Mouse (Mus musculus) hindbrain, embryonic 13.5 days (tissue): Measurements from ENCODE around the gene Clmn. TPM values are rescaled to one million over a fixed set of nuclear protein-coding genes. Genes with fewer than 3 reads are reported as not detected.

Experiments
- ATAC-seq: fragments of 200-750 bp; cut with Nextera tagmentation; 2 replicates; pipeline ENCODE4 v1.8.0; 2017; ENCODE audit warnings: moderate TSS enrichment; ENCODE audit not compliant: low FRiP score
- H3K27ac ChIP-seq: fragments of 300-500 bp; sonication (generic); 2 replicates; pipeline ENCODE4 v1.5.1; 2015; ENCODE audit warnings: inconsistent platforms, mild to moderate bottlenecking, moderate library complexity
- H3K27me3 ChIP-seq: fragments of 300-500 bp; sonication (generic); 2 replicates; pipeline ENCODE4 v1.6.1; 2015; ENCODE audit warnings: mild to moderate bottlenecking, inconsistent platforms
- H3K36me3 ChIP-seq: fragments of 300-500 bp; sonication (generic); 2 replicates; pipeline ENCODE4 v1.6.1; 2015; ENCODE audit warnings: mild to moderate bottlenecking, inconsistent platforms
- H3K4me1 ChIP-seq: fragments of 300-500 bp; sonication (generic); replicated peaks from 2 replicates; pipeline ENCODE4 v1.6.1; 2015; ENCODE audit warnings: inconsistent platforms
- H3K4me2 ChIP-seq: fragments of 300-500 bp; sonication (generic); 2 replicates; pipeline ENCODE4 v1.6.1; 2015; ENCODE audit warnings: inconsistent platforms, mild to moderate bottlenecking, moderate library complexity
- H3K4me3 ChIP-seq: fragments of 300-500 bp; sonication (generic); 2 replicates; pipeline ENCODE4 v1.5.1; 2015; ENCODE audit warnings: mild to moderate bottlenecking, inconsistent platforms
- H3K9ac ChIP-seq: fragments of 300-500 bp; sonication (generic); 2 replicates; pipeline ENCODE4 v1.6.1; 2015; ENCODE audit warnings: mild to moderate bottlenecking, inconsistent platforms
- H3K9me3 ChIP-seq: fragments of 300-500 bp; sonication (generic); 2 replicates; pipeline ENCODE4 v1.6.1; 2016; ENCODE audit warnings: inconsistent platforms
- WGBS: fragments of 180-500 bp; shearing (Covaris S2); methylation state at CpG from one replicate; pipeline ENCODE4 v1.1.7; 2015; 5-methylcytosine and 5-hydroxymethylcytosine counted together
- polyA plus RNA-seq: library from polyadenylated mRNA; unstranded; fragments of >200 nt; fragmentation: Nextera tagmentation; extraction: Ambion mirVana; gene quantifications from 2 replicates; pipeline ENCODE4 v1.2.1, GENCODE M21; 2015

The Clmn gene
- polyA plus RNA-seq, 1 experiment from 2014 or later: 2.1 TPM

DNA sequence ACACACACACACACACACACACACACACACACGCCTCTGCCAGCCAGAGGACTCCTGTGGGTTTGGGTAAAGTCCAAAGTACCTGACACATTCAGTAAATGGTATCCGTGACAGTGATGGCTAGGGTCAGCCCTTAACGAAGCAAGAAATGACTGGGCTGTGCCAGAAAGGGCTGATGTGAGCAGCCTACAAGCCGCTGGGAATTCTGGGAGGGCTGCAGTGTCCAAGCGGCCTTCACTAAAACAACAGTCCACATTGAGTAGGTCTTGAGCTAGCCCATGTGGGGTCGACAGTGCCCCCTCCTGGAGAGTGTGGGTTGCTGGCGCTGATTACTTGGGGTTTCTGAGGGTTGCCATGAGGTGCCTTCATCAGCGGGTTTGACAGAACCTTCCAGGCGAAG lies 33.8 kb upstream of the Clmn start:
- Histone ChIP-seq H3K9me3 (no peaks in the 10 kb centered on the region), H3K4me2 (no peak overlapping the region), H3K36me3 (no peaks in the 10 kb centered on the region), H3K4me1 (peaks cover 25% of the 10 kb centered on the region), H3K4me3 (no peak overlapping the region), H3K27me3 (no peaks in the 10 kb centered on the region; the same call in 1 of the 2 replicates), H3K27ac (no peak overlapping the region), H3K9ac (no peak overlapping the region)
- ATAC-seq: no peak
- 71% methylated on average over 9 of the region's 9 CpGs for WGBS

DNA sequence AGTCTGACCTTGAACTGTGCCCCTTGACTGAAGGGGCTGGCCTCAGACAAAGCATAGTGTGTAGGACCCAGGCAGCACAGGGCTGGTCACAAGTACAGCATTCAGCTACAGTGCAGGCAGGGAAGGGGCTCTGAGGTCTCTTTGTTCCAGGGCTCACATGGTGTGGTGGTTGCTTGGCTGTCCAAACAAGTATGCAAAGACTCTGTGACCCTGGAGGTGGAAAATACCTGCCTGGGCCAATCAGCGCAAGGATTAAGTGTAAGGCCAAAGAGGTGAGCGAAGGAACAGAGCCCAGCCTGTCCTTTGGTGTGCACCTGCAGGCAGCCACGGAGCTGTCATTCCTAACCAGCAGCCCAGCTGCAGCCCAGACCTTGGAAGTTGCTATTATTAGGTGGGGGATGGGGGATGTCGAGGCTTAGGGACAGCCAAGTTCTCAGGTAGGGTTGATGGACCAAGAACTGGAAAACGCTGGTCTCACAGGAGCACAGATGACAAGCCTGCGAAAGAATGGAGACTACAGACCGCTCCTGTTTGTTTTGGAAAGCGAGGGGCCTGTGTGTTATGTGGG lies 32.3 kb upstream of the Clmn start:
- Histone ChIP-seq H3K27ac (peak overlapping the region; percentile 30; the same call in 1 of the 2 replicates), H3K36me3 (no peaks in the 10 kb centered on the region), H3K4me3 (no peak overlapping the region), H3K4me2 (no peak overlapping the region), H3K27me3 (no peaks in the 10 kb centered on the region), H3K4me1 (peaks cover 25% of the 10 kb centered on the region), H3K9ac (0 out of 2 replicates have a peak overlapping the region, but pooled peaks have one; percentile 13), H3K9me3 (no peaks in the 10 kb centered on the region)
- ATAC-seq: peak; percentile 70; the same call in 1 of the 2 replicates
- WGBS: 62% methylated on average over 8 of the region's 8 CpGs

DNA sequence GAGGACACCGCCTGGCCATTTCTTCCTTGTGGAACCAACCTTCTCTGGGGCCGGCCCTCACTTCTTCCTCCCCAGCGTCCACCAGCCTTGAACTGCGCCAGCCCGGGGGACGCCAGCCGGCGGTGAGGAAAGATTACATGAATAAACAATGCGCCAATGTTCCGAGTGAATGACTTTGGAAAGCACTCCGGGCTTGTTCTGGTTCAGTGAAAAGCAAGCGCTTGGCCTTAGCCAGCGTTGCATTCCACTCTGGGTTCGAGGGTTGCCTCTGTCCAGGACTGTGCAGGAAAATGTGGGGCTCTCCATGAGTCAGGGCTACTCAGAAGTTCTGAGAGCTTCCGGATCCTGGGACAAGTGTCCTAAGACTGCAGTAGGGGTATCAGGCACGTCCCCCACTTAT lies 31.8 kb upstream of the Clmn start:
- peaks cover 25% of the 10 kb centered on the region for H3K4me1 ChIP-seq
- H3K9ac ChIP-seq: 0 out of 2 replicates have a peak overlapping the region, but pooled peaks have one; percentile 13
- H3K36me3 ChIP-seq: no peaks in the 10 kb centered on the region
- H3K27me3 ChIP-seq: no peaks in the 10 kb centered on the region
- H3K9me3 ChIP-seq: no peaks in the 10 kb centered on the region
- ATAC-seq: no peak
- H3K4me3 ChIP-seq: no peak overlapping the region
- 47% methylated on average over 16 of the region's 16 CpGs for WGBS
- peak overlapping the region; percentile 30; the same call in 1 of the 2 replicates for H3K27ac ChIP-seq
- H3K4me2 ChIP-seq: no peak overlapping the region

DNA sequence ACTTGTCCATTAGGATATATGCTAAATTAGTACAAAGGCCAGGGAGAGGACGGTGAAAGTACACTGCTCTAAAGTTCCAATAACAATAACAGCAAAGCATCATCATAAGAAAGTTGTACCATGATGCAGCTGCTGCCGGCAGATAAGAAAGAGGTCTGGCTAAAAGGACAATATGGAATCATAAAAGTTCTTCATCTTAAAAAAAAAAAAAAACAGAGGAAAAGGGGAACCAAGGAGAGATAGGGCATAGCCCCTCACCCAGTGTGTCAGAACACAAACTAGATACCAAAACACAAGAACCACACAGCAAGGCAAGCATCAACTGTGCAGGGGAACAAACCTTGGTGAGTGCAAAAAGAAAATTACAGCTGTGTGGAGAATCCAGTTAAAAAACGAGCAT lies 27.4 kb upstream of the Clmn start:
- Histone ChIP-seq H3K9ac (no peak overlapping the region), H3K4me2 (no peak overlapping the region), H3K4me3 (no peak overlapping the region), H3K27me3 (no peaks in the 10 kb centered on the region), H3K9me3 (no peaks in the 10 kb centered on the region), H3K4me1 (peaks cover 14% of the 10 kb centered on the region; the same call in 1 of the 2 replicates), H3K36me3 (no peaks in the 10 kb centered on the region), H3K27ac (no peak overlapping the region)
- 95% methylated on average over 3 of the region's 3 CpGs for WGBS
- no peak for ATAC-seq

DNA sequence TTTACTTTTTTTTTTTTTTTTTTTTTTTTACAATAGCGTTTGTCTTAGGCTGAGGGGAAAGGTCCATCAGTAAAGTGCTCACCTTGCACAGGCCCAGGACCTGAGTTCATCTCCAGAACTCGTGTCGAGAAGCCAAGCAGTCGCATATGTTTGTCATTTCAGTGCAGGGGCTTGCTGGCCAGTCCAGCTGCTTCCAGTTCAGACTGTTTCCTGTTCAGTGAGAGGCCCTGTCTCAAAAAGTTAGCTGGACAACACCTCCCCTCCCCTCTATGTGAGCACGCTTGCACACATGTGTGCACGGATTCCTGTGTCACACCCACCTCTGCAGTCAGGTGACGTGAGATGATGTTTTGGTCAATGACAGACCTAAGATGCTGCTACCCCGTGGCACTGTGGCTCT lies 25.2 kb upstream of the Clmn start:
- WGBS: 85% methylated on average over 8 of the region's 8 CpGs
- Histone ChIP-seq H3K4me2 (no peak overlapping the region), H3K36me3 (no peaks in the 10 kb centered on the region), H3K27ac (no peak overlapping the region), H3K4me1 (no peaks in the 10 kb centered on the region), H3K27me3 (no peaks in the 10 kb centered on the region), H3K9me3 (no peaks in the 10 kb centered on the region), H3K9ac (no peak overlapping the region), H3K4me3 (no peak overlapping the region)
- no peak for ATAC-seq

DNA sequence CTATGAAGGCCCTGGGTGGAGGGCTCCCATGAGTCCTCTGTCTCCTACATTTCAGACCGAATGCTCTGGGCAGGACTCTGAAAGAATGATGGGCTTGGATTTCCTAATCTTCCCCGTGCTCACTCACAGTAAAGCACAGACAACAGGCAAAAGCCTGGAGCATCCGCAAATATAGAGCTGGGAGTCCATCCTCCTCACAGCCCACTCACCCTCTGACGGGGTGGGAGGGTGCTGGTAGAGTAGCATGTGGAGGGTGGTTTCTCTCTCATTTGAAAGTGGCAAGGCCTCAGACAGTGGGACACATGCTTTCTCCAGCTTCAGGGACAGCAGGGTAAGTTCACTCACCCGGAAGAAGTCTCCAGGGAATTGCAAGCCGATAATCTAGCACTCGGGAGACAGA lies 21.2 kb upstream of the Clmn start:
- 81% methylated on average over 7 of the region's 7 CpGs for WGBS

DNA sequence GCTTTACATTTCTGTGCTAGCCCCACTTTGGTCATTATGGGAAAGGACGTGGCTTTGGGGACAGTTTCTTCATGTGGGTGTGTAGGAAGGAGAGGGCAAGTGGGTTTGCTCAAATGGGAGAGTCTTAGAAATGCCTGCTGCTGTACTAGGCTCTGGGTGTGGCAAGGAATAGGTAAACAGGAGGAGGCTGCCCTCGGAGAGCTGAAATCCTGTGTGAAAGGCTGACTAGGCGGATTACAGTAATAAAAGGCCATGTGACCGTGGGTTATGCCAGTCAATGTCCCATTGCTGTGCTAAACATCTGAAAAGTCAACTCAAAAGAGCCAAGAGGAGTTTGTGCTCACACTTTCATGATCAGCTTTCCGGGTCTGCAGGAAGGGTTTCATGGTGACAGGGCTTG lies 17.7 kb upstream of the Clmn start:
- Histone ChIP-seq H3K36me3 (no peaks in the 10 kb centered on the region), H3K27me3 (0 out of 2 replicates have a peak, but pooled peaks cover 2% of the 10 kb centered on the region), H3K9me3 (0 out of 2 replicates have a peak, but pooled peaks cover 5% of the 10 kb centered on the region), H3K4me1 (peaks cover 10% of the 10 kb centered on the region; the same call in 1 of the 2 replicates), H3K4me2 (no peak overlapping the region), H3K4me3 (no peak overlapping the region), H3K27ac (no peak overlapping the region), H3K9ac (no peak overlapping the region)
- 73% methylated on average over 5 of the region's 5 CpGs for WGBS
- no peak for ATAC-seq

More for the DNA sequence above, 21.2 kb upstream of the Clmn start:
- Histone ChIP-seq H3K4me3 (no peak overlapping the region), H3K4me1 (no peaks in the 10 kb centered on the region), H3K4me2 (no peak overlapping the region), H3K27me3 (no peaks in the 10 kb centered on the region), H3K27ac (no peak overlapping the region), H3K9me3 (no peaks in the 10 kb centered on the region), H3K9ac (no peak overlapping the region), H3K36me3 (no peaks in the 10 kb centered on the region)
- no peak for ATAC-seq

DNA sequence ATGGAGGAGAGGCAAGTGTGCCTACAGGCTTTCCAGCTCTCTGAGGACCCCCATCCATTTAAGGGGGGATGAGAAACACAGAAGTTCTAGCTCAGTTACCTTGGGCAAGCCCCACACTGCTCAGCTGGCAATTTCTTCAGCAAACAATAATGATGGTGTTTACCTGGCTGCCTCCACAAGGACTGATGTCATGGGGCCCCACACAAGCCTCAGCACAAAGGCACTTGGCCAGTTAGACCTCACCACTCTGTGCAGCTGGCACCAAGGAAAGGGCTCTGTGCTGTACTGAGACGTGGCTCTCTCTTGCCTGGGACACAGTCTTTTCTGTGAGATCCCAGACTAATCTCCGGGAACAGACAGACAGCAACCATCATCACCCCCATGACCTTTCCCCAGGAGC lies 17.2 kb upstream of the Clmn start:
- ATAC-seq: no peak
- Histone ChIP-seq H3K27ac (no peak overlapping the region), H3K4me2 (no peak overlapping the region), H3K27me3 (0 out of 2 replicates have a peak, but pooled peaks cover 2% of the 10 kb centered on the region), H3K4me1 (peaks cover 10% of the 10 kb centered on the region; the same call in 1 of the 2 replicates), H3K9me3 (0 out of 2 replicates have a peak, but pooled peaks cover 5% of the 10 kb centered on the region), H3K4me3 (no peak overlapping the region), H3K9ac (no peak overlapping the region), H3K36me3 (no peaks in the 10 kb centered on the region)
- WGBS: 54% methylated on average over 2 of the region's 2 CpGs

DNA sequence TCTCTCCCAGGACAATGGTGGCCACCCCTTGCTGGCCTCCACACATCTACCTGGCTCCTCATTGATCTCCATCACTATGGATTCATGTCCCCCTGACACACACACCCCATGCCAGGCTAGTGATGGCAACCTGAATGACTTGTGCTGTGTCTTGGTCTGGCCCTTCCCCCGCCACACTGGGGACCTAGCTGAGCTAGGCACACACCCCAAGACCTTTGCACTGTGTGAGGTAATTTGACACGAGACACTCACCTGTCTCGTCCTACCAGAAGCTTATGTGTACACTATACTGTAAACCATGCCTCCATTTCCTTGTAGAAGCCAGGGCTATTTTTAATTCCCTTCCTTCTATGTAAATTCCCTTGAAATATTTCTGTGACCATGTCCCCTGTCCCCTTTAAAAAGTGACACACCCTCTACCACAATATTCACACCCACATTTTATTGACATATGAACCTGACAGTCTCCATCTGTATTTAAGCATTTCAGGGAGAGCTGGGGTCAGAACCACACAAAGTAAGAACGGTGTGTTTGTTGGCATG lies 16.7 kb upstream of the Clmn start:
- no peak overlapping the region for H3K4me3 ChIP-seq
- H3K27ac ChIP-seq: no peak overlapping the region
- peaks cover 10% of the 10 kb centered on the region; the same call in 1 of the 2 replicates for H3K4me1 ChIP-seq
- 0 out of 2 replicates have a peak, but pooled peaks cover 5% of the 10 kb centered on the region for H3K9me3 ChIP-seq
- 0 out of 2 replicates have a peak, but pooled peaks cover 2% of the 10 kb centered on the region for H3K27me3 ChIP-seq
- 86% methylated on average over 4 of the region's 4 CpGs for WGBS
- H3K4me2 ChIP-seq: no peak overlapping the region
- no peaks in the 10 kb centered on the region for H3K36me3 ChIP-seq
- ATAC-seq: no peak
- no peak overlapping the region for H3K9ac ChIP-seq

DNA sequence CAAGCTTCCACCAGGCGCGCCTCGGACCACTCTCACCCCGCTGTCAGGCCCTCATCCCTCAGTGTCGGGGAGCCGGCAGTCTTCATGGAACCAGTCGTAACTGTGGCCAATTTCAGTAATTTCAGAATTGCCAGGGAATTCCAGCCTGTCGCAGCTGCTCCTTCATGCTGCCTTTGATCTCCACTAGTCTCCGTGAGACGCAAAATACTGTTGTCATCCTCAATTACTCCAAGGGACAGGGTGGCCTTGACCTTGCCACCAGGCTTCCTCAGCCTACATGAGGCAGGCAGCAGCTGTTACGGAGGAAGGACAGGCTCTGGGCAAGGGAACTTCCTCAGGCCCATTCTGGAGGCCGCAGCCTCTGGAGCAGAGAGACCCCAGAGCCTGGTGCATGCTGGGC lies 15.5 kb upstream of the Clmn start:
- H3K9me3 ChIP-seq: 0 out of 2 replicates have a peak, but pooled peaks cover 5% of the 10 kb centered on the region
- no peaks in the 10 kb centered on the region for H3K36me3 ChIP-seq
- H3K4me2 ChIP-seq: no peak overlapping the region
- no peak overlapping the region for H3K9ac ChIP-seq
- H3K4me1 ChIP-seq: peaks cover 10% of the 10 kb centered on the region; the same call in 1 of the 2 replicates
- H3K27me3 ChIP-seq: 0 out of 2 replicates have a peak, but pooled peaks cover 2% of the 10 kb centered on the region
- H3K27ac ChIP-seq: no peak overlapping the region
- no peak overlapping the region for H3K4me3 ChIP-seq
- WGBS: 74% methylated on average over 12 of the region's 12 CpGs
- no peak for ATAC-seq

DNA sequence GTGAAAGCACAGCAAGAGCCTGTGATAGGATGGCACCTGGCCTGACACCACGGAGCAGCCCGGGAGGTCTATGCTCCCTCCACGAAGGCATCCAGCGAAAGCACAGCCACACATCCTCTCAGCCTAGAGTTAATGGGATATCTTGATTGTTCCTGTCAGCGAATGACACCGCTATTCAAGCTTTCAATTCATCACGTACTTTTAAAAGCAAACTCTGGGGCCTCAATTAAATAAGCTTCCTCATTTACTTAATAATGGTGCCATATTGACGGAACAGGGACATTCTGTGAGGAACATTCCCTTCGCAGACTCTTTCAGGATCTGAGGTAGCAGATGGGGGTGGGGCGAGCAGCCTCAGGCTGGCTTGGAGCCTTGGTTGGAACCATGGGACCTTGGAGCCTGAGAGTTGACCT lies 14.7 kb upstream of the Clmn start:
- no peak for ATAC-seq
- Histone ChIP-seq H3K36me3 (no peaks in the 10 kb centered on the region), H3K9me3 (0 out of 2 replicates have a peak, but pooled peaks cover 5% of the 10 kb centered on the region), H3K4me1 (peaks cover 10% of the 10 kb centered on the region; the same call in 1 of the 2 replicates), H3K27me3 (0 out of 2 replicates have a peak, but pooled peaks cover 2% of the 10 kb centered on the region), H3K27ac (no peak overlapping the region), H3K4me2 (no peak overlapping the region), H3K9ac (no peak overlapping the region), H3K4me3 (no peak overlapping the region)
- 40% methylated on average over 10 of the region's 10 CpGs for WGBS

DNA sequence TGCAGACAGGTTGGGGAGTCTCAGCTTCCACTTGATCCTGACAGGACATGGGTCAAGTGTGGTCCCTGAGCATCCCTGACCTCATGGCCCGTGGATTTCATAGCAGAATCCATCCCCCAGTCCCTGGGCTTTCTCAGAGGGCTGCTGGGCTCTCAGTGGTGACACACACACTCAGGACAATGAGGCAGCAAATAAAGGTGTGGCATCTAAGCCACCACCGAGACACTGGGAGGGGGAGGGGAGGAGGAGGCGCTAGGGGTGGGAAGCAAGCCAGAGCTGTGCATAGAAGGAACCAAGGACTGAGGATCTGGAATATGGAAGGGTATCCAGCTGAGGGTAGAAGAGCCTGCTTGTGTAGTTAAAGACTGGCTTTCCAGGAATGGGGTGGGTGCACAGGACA lies 11.2 kb upstream of the Clmn start:
- no peak overlapping the region for H3K9ac ChIP-seq
- no peak for ATAC-seq
- 0 out of 2 replicates have a peak, but pooled peaks cover 5% of the 10 kb centered on the region for H3K27me3 ChIP-seq
- no peaks in the 10 kb centered on the region for H3K36me3 ChIP-seq
- H3K4me3 ChIP-seq: no peak overlapping the region
- H3K4me1 ChIP-seq: peaks cover 10% of the 10 kb centered on the region; the same call in 1 of the 2 replicates
- 48% methylated on average over 3 of the region's 3 CpGs for WGBS
- 0 out of 2 replicates have a peak, but pooled peaks cover 5% of the 10 kb centered on the region for H3K9me3 ChIP-seq
- no peak overlapping the region for H3K4me2 ChIP-seq
- no peak overlapping the region for H3K27ac ChIP-seq
